Mouse (Mus musculus) MEL (cell line): Measurements from ENCODE around the gene Hesx1.

Experiments used
- CTCF ChIP-seq, 3 experiments: IDR thresholded peaks in 2 of 3; conservative IDR thresholded peaks in 1 of 3; 2 replicates each; pipeline ENCODE4 v1.5.1; 2011 to 2012; ENCODE audit warnings: low read length in 3 of 3, low read depth in 2 of 3, mild to moderate bottlenecking in 2 of 3, improper control_type of control experiment in 1 of 3, inconsistent platforms in 1 of 3, mixed read lengths in 1 of 3, moderate library complexity in 1 of 3; ENCODE audit not compliant: control insufficient read depth in 1 of 3, insufficient read depth in 1 of 3, poor library complexity in 1 of 3, severe bottlenecking in 1 of 3
- EP300 ChIP-seq, 2 experiments: IDR thresholded peaks; 2 replicates each; pipeline ENCODE4 v1.6.1; 2011; ENCODE audit warnings: improper control_type of control experiment in 2 of 2, low read length in 2 of 2, low read depth in 1 of 2, mild to moderate bottlenecking in 1 of 2
- POLR2A ChIP-seq, 2 experiments: IDR thresholded peaks; 2 replicates each; pipeline ENCODE4 v1.6.1; 2011 to 2012; ENCODE audit warnings: low read length in 2 of 2, mild to moderate bottlenecking in 2 of 2, control low read depth in 1 of 2, improper control_type of control experiment in 1 of 2, low read depth in 1 of 2, moderate library complexity in 1 of 2; ENCODE audit not compliant: control insufficient read depth in 1 of 2, insufficient read depth in 1 of 2, poor library complexity in 1 of 2

- TF ChIP-seq CTCF (IDR thresholded peaks at IDR 0.05 in 2 of 3, conservative IDR thresholded peaks at IDR 0.05 in 1 of 3; ENCODE audit: control insufficient read depth in 1 of 3, insufficient read depth in 1 of 3, low read depth in 2 of 3, low read length in 3 of 3, poor library complexity in 1 of 3, severe bottlenecking in 1 of 3) (no peak), EP300 (IDR thresholded peaks at IDR 0.05; ENCODE audit: low read depth in 1 of 2, low read length in 2 of 2) (no peak), POLR2A (IDR thresholded peaks at IDR 0.05; ENCODE audit: control insufficient read depth in 1 of 2, insufficient read depth in 1 of 2, low read depth in 1 of 2, low read length in 2 of 2, poor library complexity in 1 of 2) (no peak)
Observed at GRCm38 (mm10) chr14:27019850-27020249, 25.6 kb downstream of the Hesx1 start.
